Mouse (Mus musculus) embryo, embryonic 11 days (tissue): ENCODE measurements around the gene Gm7534.
"Not testable (repeated sequence)": the region's sequence is repeated elsewhere in the genome, so short reads cannot be mapped to it uniquely, and the experiment has no call there.

Experiments
- DNase-seq: peaks from one replicate; pipeline ENCODE4 v3.0.0-alpha.2; 2015

The Gm7534 gene

DNA sequence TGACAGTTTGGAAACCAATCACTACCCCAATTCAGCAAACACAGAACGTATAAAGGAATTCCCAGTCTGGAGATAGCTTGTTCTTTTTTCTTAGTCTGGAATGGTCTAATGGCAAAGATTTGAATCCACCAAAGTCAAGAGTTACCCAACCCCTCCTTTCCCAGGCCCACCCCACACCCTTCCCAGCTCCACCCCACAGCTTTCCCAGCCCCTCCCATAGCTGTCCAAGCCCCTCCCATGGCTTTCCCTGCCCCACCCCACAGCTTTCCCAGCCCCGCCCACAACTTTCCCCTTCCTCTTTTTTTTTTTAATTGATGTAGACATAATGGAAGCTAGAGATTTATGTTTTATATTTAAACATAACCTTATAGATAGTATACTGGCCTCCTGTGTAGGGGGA is 3.4 kb downstream of the Gm7534 start:
- DNase-seq: no peak

DNA sequence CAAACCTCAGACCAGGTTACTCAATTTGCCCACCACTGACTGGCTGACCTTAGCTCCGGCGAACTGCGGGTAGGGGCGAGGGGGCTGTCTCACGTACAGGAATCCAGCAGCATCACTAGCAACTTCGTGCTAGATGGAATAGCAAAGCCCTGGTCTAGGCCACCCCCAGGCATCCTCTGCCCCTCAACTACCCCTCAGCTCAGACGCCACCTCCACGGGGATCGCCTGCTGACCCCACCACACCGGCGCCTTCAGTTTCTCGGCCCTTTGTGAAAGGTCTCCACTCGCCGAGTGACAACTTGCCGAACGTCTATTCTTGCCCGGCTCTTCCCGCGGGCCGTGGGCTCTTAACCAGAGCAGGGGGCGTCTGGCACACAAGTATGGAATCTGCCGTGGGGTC is 16.5 kb downstream of the Gm7534 start:
- DNase-seq: no peak

DNA sequence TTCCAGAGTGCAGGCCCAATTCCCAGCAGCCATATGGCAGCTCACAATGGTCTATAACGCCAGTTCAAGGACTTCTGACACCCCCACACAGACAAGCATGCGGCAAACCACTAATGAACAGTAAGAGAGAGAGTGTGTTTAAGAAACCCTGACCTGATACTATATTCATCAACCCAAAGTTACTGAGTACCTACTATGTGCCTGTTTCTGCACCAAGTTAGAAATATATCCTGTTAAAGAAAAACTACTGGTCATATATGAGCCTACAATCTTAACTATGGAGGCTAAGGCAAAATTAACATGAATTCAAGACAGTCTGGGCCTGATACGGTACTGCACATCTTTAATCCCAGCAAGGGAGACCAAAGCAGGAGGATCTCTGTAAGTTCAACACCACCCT is 17.2 kb downstream of the Gm7534 start:
- DNase-seq: no peak

DNA sequence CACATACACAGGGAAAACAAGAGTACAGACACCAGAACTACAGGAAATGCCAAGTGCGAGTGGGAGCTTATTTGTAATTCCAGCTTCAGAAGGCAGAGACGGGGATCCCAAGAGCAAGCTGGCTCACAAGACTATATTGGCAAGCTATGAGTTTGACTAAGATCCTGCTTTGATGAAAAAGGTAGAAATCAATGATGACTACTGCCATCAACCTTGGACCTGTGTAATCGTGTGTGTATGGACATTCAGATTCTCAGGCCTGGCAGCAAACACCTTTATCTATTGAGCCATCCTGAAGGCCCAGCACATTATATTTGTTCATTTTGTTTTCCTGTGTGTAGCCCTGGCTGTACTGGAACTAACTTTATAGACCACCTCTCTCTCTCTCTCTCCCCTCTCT is 19.1 kb downstream of the Gm7534 start:
- DNase-seq: no peak

DNA sequence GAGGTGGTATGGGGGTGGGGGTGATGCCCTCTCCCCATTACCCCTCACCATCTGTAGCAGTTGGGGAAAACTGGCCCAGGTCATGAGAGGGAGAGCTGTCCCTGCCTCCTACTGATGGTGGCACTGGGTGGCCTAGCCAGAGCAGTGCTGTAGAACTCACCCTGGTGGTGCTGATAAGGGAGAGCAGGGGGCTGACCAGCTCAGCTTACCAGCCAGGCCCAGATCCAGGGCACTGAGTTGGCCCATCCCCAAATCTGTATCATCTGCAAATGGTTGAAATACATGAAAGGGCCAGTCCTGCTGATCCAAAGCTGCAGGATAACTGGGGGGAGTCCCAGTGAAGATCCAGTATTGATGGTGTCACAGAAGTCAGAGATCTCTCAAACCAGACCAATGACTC is 21.0 kb downstream of the Gm7534 start:
- no peak for DNase-seq

DNA sequence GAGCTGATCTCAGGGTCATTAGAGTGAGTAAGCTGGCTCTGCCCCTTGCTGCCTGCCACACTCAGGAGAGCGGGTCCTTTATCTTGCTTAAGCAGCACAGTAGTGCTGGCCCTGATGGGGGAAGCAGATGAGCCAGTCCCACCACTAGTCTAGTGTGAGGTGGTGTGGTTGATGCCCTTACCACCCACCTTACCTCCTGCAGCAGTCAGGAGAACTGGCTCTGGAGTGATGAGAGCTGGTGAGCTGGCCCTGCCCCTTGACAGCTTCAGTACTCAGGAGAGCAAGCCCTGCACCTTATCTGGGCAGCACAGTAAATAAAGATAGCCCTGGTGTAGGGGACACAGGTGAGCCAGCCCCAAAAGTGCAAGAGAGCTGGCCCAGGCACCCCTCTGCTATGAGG is 21.7 kb downstream of the Gm7534 start:
- no peak for DNase-seq

DNA sequence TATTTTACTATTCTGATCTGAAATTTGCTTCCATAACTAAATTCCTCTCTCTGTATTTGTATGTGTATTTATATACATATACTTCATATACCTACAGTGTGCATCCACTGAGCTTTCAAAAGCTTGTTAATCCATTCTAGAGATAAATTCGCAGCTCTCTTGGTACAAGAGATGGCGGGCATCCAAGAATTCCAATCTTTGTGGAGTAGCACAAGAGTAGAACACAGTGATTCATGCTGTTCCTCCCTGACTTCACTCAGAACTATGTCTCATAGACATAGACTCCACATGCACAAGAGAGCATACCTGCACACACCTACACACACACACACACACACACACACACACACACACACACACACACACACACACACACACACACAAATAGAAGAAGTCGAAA is 30.4 kb downstream of the Gm7534 start:
- DNase-seq: no peak

DNA sequence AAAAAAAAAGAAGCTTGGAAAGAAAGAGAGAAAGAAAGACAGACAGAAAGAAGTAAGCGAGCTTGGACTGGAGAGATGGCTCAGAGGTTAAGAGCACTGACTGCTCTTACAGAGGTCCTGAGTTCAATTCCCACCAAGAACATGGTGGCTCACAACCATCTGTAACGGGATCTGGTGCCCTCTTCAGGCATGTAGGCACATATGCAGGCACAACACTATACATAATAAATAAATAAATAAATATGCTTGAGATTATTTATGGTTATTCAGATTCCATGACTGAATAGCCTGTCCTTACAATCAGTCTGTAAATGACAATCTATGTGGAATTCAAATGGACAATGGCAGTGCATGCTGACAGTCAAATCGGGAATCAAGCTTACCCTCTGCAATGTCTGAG is 35.9 kb downstream of the Gm7534 start:
- no peak for DNase-seq

DNA sequence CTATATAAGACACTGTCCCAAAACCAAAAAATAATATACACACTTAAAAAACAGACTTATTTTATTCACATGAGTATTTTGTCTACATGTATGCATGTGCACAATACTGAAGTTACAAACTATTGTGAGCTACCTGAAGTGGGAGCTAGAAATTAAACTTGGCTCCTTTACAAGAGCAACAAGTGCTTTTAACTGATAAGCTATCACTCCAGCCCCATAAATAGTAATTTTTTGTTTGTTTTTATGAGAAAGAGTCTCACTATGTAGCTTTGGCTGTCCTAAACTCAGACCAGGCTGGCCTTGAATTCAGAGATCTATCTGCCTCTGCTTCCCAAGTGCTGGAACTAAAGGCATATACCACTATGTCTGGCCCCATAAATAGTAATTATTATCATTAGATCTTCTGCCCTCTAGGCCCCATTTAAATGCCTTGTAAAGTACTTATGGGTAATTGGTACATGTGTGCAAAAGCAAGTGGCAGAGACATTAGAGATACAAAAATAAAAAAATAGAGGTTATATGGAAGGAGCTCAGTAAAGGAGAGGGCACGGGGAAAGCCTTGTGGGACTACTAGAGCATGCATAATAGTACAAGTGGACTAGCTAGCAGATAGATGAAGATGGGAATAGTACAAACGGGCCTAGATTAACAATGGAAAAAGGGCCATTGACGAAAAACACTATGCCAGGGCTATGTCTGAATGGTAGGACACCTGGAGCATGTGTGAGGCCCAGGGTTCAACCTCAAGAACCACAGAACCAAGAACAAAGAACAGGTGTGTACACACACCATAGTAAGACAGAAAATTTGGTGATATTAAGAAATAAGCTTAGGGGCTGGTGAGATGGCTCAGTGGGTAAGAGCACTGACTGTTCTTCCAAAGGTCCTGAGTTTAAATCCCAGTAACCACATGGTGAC is 37.0 kb downstream of the Gm7534 start:
- DNase-seq: no peak

DNA sequence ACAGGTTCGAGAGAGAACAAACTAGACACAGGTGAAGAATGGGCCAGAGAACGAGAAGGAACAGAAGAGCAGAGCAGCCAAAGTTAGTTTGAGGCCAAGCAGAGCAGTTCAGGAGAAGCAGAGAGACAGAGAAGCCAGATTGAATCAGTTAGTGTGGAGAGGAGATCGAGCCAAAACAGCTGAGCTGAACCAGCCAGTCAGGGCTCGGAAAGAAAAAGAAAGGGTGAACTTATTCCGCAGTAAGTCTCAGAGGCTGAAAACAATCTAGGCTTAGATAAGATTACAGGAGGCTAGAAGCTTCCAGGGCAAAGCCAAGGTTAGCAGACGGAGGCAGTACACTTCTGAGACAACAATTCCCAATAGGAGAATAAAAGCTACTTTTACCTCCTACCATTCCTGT is 37.8 kb downstream of the Gm7534 start:
- DNase-seq: no peak

DNA sequence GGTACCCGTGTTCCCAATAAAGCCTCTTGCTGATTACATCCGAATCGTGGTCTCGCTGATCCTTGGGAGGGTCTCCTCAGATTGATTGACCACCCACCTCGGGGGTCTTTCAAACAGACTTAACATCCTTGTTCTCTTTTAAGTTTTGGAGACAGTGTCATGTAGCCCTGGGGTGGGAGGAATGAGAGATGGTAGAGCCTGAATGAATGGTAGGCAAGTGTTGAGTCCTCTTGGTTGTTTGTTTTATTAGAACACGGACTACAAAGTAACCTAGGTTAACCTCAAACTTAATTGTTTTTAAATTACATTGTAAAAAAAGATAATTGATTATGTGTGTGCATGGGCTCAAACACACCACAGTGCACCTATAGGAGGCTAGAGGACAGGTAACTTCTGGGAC is 38.2 kb downstream of the Gm7534 start:
- no peak for DNase-seq

DNA sequence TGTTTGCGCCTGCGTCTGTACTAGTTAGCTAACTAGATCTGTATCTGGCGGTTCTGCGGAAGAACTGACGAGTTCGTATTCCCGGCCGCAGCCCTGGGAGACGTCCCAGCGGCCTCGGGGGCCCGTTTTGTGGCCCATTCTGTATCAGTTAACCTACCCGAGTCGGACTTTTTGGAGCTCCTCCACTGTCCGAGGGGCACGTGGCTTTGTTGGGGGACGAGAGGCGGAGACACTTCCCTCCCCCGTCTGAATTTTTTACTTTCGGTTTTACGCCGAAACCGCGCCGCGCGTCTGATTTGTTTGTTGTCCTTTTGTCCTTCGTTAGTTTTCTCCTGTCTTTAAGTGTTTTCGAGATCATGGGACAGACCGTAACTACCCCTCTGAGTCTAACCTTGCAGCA is 42.7 kb downstream of the Gm7534 start:
- peak; percentile 47 for DNase-seq

DNA sequence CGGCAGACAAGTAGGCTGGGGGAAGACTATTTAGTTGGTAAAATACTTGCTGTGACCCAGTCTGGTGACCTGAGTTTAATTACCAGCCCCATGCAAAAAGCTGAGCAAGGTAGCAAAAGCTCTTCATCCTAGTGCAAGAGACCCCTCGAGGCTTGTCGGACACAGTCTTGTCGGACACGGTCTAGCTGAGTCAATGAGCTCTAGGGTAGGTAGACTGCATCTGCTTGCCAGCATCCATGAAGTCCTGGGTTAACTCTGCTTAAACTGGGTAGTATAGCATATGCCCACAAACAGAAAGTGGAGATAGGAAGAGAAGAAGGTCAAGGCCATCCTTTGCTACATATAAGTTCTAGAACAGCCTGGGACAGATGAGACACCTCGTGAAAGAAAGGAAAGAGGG is 44.0 kb downstream of the Gm7534 start:
- DNase-seq: no peak

DNA sequence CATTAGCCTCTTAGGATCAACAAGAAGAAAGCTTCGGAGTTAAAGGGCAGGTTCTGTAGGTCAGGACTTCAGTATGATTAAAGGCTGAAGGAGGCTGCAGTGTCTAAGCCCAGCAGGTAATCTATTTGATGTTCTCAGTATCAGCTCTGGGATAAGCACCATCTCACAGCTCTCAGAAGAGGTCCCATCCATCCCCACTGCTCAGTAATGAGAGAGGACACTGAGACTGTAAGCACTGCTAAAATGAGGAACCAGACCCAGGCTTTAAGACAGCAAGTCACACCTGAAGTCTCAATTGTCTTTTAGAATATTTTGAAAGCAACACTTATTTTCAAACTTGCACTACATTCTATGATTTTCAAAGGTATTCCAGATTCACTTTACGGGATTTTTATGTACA is 45.2 kb downstream of the Gm7534 start:
- DNase-seq: no peak

DNA sequence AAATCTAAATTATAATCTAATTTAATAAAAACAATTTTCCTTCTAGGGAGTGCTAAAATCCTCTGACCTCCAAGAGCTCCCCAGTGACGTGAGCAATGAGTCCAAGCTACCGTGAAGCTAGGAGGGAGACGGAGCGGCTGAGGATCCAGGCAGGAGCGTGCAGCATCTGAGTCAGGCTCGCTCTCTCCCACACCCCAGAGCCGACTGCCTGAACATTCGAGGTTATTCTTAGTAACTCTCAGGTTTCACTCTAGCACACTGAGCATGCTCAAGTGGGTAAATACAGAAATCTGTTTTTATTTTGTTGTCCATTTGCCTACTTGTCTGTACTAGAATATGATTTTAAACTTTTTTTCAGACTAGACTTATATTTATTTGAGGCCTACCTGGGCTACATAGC is 46.1 kb downstream of the Gm7534 start:
- peak; percentile 19 for DNase-seq

DNA sequence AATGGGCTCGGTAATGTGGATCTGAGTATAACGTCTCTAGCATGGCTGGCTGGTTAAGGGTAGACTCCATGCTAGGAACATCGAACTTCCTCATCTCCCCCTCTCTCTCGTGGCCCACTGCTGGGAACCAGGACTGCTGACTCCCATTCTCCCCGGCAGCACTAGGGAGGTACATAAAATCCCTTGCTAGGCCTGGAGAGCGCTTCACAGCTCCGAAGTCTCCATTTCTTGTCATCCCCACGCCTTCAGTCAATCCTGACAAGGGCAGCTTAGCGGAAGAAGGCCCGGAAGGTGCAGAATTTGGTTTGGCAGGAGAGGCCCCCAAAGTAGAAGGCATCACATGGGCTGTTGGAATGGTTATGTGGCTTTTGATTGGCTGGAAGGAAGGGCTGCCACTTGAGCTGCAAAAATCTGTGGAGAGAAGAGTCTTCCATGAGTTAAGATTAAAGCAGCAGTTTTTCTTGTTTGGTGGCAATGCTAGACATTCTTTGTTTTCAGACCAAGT is 46.8 kb downstream of the Gm7534 start:
- DNase-seq: no peak

DNA sequence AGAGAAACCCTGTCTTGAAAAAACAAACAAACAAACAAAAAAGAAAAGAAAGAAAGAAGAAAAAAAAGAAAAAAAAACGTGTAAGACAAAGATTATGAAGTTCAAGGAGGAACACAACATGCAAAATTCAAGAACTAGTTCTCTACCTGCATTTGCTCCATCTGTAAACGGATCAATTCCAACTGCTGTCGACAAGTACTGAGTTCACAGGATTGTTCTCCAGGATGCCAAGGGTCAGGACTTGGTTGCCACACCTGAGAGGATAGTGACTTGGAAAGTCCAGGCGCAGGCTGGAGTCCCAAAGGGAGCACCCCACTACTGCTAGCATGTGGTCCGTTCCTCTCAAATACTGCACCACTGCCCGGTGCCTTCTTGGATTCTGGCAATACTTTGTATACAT is 47.3 kb downstream of the Gm7534 start:
- DNase-seq: no peak

DNA sequence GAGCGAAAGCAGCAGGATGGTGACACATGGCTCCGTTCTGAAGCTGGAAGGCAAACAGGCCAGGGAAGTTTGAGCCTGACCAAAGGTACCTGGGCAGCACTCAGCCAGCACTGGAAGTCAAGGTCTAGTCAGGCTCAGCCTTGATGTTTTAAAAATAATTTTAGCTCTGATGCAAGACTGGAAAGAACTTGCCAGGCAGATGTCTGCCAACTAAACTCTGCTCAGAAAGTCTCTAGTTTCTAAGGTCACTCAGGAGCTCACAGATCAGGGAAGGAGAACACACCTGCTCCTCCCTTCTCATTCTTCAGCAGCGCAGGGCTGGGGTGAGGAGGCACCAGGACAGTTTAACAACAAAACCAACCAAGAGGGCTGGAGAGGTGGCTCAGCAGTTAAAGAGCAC is 48.5 kb downstream of the Gm7534 start:
- DNase-seq: no peak

DNA sequence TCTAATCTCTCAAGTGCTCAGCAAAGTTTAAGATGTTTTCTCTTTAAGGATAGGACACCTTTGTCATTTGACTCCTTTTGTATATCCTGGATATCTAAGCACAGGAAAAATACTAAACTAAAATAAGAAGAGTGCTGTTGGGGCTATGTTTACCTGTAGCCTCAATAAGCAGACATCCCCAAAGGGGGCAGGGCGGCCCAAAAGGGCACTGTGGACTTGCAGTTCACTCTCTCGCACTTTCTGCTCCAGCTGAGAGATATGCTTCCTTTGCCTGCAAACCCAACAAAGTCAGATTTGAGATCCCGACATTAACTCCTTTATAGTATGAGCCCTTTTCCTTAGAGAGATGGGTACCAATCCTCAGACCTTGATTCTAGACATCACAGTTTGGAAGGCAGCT is 49.1 kb downstream of the Gm7534 start:
- DNase-seq: no peak

DNA sequence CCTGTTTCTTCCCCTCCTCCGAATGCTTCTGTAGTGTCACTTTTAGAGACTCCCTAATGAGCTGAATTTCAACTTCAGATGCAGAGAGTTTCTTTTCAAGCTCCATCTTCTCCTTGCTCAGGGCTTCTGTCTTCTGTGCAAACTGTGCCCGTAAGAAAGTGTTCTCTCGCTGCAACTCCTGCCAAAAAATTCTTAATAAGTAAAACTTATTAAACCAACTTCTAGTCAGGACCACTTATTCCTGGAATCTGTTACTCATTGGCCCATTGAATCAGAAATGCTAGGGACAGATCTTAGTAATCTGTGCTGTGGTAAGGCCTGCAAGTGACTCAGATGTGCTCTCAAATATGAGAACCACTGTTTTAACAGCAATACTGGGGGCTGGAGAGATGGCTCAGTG is 50.7 kb downstream of the Gm7534 start:
- no peak for DNase-seq

DNA sequence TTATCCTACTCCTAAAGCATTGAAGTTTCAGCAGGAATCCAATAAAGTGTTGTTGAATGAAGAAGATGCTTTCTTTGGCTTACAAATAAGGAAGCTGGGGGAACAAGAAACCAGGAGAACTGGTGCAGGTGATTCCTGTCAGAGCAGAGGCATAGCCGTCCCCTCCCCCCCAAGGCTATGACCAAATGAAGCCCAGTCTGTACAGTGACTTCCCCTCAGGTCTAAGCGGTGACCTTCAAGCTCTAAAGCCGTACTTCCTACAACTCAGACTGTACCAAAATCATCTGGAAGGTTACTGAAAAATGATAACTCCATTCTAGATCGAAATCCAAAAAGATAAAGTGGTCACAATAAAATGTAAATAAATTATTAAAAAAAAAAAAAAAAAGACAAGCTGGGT is 53.4 kb downstream of the Gm7534 start:
- DNase-seq: no peak

DNA sequence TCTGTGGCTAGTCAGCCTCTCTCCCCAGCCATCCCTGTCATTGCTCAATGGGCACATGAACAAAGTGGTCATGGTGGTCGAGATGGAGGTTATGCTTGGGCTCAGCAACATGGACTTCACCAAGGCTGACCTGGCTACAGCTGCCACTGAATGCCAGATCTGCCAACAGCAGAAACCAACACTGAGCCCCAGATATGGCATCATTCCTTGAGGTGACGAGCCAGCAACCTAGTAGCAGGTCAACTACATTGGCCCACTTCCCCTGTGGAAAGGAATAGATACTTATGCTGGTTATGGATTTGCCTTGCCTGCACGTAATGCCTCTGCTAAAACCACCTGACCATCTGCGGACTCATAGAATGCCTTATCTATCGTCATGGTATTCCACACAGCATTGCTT is 58.5 kb downstream of the Gm7534 start:
- not testable (repeated sequence) for DNase-seq
